Mouse (Mus musculus) c-Kit-positive CD71-positive TER-119-negative erythroid progenitor cells, embryonic 14.5 days (primary cell): ENCODE data around the gene Laptm5.
A peak's percentile ranks its signal among the peaks of the same experiment; 100 is the strongest.

Experiments
- DNase-seq: peaks from one replicate; pipeline ENCODE4 v3.0.0-alpha.2; 2013; ENCODE audit warnings: low read depth

The Laptm5 gene

DNA sequence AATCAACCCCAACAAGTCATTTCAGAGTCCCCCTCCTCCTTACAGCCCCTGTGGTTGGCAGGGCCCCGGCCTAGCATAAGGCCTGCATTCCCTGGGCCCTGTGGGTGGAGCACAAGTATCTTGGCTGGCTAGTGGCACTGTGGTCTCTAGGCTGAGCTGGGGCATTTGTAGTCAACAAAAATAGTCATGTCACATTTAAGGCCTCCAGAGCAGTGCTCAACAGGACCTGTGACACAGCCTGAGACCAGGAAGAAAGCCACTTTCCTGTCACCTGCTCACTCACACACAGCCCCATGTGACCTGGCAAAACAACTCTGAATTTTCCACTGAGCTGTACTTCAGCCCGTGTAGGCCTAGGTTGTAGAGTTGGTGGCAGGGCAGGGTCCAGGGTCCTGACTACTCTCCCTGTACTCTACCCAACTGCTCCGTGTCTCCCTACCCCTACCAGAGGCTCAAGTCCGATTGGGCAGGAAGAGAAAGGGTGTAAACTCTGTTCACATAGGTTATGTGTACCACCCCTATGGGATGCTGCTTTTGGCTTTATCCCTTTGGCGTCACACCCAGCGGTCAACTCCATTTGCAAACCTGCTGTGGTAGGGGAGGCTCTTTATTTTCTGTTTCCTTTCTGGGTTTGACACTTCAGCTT lies 13.0 kb upstream of the Laptm5 start:
- DNase-seq, result no peak

GRCm38 (mm10) chr4:130900746-130901145 lies 12.2 kb upstream of the Laptm5 start:
- no peak for DNase-seq

DNA sequence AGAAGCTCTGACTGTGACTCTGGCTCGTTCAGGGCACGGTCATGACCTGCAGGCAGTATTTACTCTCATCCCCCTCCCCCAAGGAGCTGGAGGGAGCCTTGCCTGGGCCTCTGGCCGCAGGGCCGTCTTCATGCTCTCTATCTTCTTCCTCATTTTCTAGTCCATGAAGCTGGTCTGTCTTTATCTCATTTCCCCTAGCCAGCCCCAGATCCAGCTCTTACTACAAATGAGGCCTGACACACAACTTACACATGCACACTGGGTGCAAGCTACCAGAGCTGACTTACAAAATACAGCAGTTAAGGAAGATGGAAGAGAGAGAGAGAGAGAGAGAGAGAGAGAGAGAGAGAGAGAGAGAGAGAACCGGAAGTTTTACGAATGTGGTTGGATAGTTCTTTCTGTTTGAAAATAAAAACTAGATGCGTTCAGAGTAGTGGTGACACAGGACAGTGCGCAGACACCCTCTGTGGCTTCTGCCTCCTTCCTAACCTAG lies 10.6 kb upstream of the Laptm5 start:
- DNase-seq, result no peak

DNA sequence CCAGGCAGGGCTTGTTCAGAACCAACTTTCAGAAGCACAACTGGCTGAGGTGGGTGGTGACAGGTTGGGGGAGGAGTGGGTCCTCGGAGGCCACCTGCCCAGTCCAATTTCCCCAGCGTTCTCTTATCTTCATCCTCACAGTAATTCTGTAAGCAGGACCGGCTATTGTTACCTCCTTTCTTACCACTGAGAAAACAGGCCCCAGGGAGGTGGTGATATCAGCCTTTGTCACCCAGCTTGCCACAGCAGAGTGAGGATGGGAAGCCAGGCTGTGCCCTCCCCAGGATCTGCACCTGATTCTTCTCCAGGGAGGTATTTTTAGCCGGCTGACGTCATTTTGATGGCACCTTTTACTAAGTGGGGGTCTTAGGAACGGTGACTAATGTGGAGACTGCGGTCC lies 7.9 kb upstream of the Laptm5 start:
- no peak for DNase-seq

- DNase-seq, result no peak
These were observed 7.0 kb upstream of the Laptm5 start for GRCm38 (mm10) chr4:130905882-130906281.

GRCm38 (mm10) chr4:130906296-130906695 lies 6.6 kb upstream of the Laptm5 start:
- no peak for DNase-seq

- no peak for DNase-seq
These were observed 5.5 kb upstream of the Laptm5 start for GRCm38 (mm10) chr4:130907200-130908069.

DNA sequence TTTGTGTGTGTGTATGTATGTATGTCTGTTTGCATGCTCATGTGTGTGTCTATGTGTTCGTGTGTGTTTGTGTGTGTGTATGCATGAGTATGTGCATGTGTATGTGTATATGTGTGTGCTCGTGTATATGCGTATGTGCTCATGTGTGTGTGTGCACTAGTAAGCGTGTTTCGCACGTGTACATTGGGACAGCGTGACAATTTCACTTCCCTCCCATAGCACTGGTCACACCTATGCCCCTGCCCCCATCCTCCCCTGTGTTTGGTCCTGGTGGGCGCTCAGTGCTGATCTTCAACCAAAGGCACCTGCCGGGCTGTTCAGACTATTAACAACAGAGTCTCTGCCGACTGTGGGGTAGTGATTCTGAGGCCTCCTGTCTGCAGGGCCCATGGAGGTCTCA lies 4.8 kb upstream of the Laptm5 start:
- DNase-seq, result no peak

DNA sequence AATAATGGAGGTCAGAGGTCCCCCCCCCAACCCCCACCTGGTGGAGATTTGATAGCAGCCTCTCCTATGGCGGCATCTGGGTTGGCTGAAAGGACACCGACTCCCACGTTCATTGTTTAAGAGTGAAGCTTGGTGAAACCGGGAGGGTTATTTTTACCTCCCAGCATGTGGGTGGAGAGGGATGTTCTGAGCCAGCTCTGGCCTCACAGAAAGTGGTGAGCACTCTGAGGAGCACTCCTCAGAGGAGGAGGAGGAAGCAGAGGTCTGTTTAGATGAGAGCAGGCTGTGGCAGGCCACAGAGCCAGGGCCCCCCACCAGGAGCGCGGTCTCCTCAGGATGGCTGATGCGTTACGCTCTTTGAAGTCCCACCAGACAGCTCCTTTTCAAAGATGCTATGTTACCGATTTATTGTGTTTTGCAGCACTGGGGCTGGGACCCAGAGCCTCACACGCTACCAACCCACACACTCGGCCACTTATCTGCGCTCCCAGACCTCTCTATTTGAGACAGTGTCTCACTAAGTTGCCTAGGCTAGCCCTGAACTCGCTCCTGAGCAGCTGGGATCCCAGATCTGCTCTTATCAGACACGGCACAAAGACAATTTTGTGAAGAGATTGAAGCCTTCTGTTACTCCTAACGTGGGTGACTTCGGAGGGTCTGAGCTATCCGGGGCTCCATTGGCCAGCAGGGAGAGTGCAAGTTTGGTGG lies 3.6 kb upstream of the Laptm5 start:
- DNase-seq, result peak; percentile 51

- DNase-seq, result peak; percentile 32
These were observed 2.3 kb upstream of the Laptm5 start for GRCm38 (mm10) chr4:130910666-130911065.

- DNase-seq, result no peak
These were observed 299 bp upstream of the Laptm5 start for GRCm38 (mm10) chr4:130912626-130913025.

GRCm38 (mm10) chr4:130913511-130913910 lies 586 bp downstream of the Laptm5 start:
- no peak for DNase-seq

- DNase-seq, result peak; percentile 11
These were observed 1.1 kb downstream of the Laptm5 start for GRCm38 (mm10) chr4:130914011-130914410.

DNA sequence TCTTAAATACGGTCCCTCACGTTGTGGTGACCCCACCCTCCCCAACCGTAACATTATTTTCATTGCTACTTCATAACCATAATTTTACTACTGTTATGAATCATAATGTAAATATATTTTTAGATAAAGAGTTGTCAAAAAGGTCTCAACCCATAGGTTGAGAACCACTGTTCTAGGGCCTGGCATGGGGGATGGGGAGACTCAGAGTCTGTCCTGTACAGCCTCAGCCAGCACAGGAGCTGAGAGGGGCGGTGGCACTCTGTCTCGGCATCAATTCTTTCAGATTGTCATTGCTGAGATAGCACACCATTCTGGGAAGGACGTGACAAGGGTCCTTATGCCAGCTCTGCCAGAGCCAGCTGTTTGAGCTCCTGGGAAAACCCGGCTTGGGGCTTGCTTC lies 1.6 kb downstream of the Laptm5 start:
- DNase-seq, result no peak

DNA sequence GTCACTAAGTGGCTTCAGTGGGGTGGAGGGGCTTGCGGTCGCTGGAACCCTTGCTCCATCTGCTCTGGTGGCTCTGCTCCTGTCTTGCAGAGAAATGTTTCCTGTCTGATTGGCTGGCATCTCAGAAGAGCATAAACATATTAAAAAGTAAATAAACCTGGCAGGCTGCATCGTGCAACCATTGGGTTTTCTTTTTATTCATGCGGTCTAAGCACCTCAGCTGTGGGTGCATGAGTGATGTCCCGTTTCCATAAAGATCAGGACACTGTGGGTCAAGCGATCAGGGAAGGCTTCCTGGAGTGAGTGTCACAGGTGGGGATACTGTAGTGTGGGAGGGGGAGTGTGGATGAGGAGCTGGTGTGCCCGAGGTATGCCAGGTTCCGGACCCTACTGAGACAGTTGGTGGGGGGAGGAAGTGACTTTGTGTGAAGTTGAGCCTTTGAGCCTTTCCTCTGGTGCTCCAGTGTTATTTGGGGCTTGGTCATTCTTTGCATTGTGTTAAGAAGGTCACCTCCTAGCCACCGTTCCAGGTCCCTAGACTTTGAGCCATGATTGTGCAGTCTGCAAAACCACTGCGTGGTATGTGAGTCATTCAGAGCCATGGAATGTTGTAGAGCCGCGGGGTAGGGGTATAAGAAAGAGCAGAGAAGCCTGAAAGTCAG lies 2.2 kb downstream of the Laptm5 start:
- DNase-seq, result no peak

DNA sequence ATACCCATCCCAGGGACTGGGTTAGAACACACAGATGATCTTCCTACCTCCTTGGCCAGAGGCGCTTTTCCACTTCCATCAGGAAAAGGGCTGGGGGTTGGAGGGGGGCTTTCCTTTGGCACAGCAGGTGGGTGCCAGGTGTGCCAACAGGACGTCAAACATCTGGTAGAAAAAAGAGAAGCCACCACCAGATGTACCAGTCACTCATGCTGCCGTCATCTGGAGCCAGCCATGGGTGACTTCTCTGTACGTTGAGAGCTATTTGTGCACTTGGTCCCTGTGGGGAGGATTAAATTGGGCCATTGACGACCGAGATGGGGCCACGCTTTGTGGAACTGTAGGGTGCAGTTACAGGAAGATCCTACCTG lies 2.7 kb downstream of the Laptm5 start:
- no peak for DNase-seq

GRCm38 (mm10) chr4:130916639-130917038 lies 3.7 kb downstream of the Laptm5 start:
- no peak for DNase-seq

DNA sequence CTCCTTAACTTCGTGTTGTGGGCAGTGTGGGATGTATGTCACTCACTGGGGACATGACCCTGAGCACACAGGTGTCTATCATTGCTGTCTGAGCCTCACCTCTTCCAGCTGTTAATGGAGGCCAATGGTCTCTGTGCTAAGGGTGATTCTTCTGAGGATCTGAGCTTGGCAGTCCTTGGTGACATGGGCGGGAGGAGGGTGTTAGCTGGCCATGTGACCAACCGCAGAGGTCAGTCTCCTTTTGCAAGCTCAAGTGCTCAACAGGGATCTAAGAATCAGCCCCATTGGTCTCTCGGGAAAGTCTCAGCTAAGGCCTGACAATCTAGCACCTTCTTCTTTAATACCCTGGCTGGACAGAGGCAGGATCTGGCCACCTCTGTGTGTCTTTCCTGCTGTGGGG lies 4.6 kb downstream of the Laptm5 start:
- DNase-seq, result no peak

DNA sequence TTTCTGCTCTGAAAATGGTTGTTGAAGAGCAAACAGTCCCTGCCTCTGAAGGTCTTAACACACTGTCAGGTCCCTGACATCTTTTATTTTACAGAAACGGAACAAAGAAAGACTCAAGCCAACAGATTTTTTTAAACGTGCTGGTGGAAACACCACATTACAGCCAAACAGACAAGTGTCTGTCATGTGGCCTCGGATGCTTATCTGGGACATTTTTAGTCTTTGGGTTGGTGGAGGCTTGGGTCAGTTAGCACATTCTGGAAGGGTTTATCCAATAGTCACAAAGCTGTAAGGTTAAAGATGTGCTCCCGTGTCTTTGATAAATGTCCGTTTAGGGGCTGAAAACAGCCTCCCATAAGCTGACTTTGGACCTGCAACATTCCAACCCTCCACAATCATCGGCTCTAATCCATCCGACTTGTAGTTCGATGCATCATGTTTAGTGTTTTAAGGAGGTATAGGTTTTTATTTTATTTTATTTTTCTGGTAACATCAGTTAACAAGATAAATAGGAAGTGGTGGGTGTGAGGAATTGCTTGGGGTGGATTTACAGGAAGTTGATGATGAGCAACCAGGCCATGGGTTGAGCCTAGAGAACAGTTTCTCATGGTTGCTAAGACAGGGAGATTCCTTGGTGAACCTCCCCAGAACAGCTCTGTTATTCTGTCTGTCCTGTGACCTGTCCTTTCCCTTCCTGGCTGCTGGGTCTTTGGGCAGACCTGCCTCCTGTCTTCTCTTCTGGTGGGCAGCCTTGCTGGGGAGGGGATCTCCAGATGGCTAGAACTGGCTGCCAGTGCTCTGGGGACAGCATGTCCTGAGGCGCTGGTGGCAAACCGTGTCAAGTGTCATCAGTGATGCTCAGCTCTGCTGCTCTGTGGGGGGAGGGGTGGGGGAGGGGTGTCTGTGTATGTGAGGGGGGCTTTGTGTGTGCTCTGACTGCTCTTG lies 6.2 kb downstream of the Laptm5 start:
- DNase-seq, result no peak

- no peak for DNase-seq
These were observed 6.9 kb downstream of the Laptm5 start for GRCm38 (mm10) chr4:130919750-130920356.
